Mouse (Mus musculus) neural tube, embryonic 12.5 days (tissue): ENCODE measurements around the gene Cpsf4l. TPM values are rescaled to one million over a fixed set of nuclear protein-coding genes. Genes with fewer than 3 reads are reported as not detected.

Experiments used
- ATAC-seq: fragments of 200-750 bp; cut with Nextera tagmentation; 2 replicates; pipeline ENCODE4 v1.8.0; 2017; ENCODE audit warnings: low read depth, mild to moderate bottlenecking, moderate TSS enrichment, moderate library complexity; ENCODE audit not compliant: low FRiP score
- H3K27ac ChIP-seq: fragments of 300-500 bp; sonication (generic); 2 replicates; pipeline ENCODE4 v1.5.1; 2016
- H3K27me3 ChIP-seq: fragments of 300-500 bp; sonication (generic); replicated peaks from 2 replicates; pipeline ENCODE4 v1.6.1; 2016; ENCODE audit warnings: mild to moderate bottlenecking
- H3K36me3 ChIP-seq: fragments of 300-500 bp; sonication (generic); 2 replicates; pipeline ENCODE4 v1.6.1; 2016; ENCODE audit warnings: mild to moderate bottlenecking
- H3K4me1 ChIP-seq: fragments of 300-500 bp; sonication (generic); 2 replicates; pipeline ENCODE4 v1.6.1; 2016
- H3K4me2 ChIP-seq: fragments of 300-500 bp; sonication (generic); replicated peaks from 2 replicates; pipeline ENCODE4 v1.6.1; 2016; ENCODE audit warnings: mild to moderate bottlenecking
- H3K4me3 ChIP-seq: fragments of 300-500 bp; sonication (generic); 2 replicates; pipeline ENCODE4 v1.5.1; 2016
- H3K9ac ChIP-seq: fragments of 300-500 bp; sonication (generic); 2 replicates; pipeline ENCODE4 v1.6.1; 2016; ENCODE audit warnings: mild to moderate bottlenecking
- H3K9me3 ChIP-seq: fragments of 300-500 bp; sonication (generic); 2 replicates; pipeline ENCODE4 v1.6.1; 2016; ENCODE audit warnings: mild to moderate bottlenecking
- WGBS: fragments of 180-500 bp; shearing (Covaris S2); methylation state at CpG from one replicate; pipeline ENCODE4 v1.1.7; 2016; 5-methylcytosine and 5-hydroxymethylcytosine counted together
- polyA plus RNA-seq: library from polyadenylated mRNA; unstranded; fragments of >200 nt; fragmentation: Nextera tagmentation; extraction: Ambion mirVana; gene quantifications from 2 replicates; pipeline ENCODE4 v1.2.1, GENCODE M21; 2016

The Cpsf4l gene
- polyA plus RNA-seq, 1 experiment from 2014 or later = 0.38 TPM

DNA sequence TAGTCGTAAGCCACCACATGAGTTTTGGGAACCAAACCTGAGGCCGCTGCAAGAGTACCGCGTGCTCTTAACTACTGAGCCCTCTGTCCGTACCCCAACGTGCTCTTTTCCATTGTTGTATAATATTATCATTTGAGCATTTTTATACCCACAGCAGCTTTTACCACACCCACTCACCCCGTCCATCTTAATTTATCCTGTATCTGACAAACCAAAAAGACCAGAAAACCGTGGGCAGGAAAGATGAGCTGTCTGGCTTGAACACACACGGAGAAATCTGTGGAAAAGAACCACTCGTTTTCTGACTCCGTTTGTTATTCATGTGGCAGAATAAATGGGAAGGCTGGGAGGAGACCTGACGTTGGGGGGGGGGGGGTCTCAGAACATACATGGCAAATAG lies 19.3 kb downstream of the Cpsf4l start:
- H3K4me2 ChIP-seq = no peak overlapping the region
- H3K4me3 ChIP-seq = no peak overlapping the region
- no peaks in the 10 kb centered on the region for H3K9me3 ChIP-seq
- H3K4me1 ChIP-seq = peaks cover 12% of the 10 kb centered on the region
- no peaks in the 10 kb centered on the region for H3K27me3 ChIP-seq
- WGBS = 92% methylated on average over 12 of the region's 12 CpGs
- no peak overlapping the region for H3K9ac ChIP-seq
- H3K36me3 ChIP-seq = peaks cover 74% of the 10 kb centered on the region
- no peak for ATAC-seq
- H3K27ac ChIP-seq = no peak overlapping the region

DNA sequence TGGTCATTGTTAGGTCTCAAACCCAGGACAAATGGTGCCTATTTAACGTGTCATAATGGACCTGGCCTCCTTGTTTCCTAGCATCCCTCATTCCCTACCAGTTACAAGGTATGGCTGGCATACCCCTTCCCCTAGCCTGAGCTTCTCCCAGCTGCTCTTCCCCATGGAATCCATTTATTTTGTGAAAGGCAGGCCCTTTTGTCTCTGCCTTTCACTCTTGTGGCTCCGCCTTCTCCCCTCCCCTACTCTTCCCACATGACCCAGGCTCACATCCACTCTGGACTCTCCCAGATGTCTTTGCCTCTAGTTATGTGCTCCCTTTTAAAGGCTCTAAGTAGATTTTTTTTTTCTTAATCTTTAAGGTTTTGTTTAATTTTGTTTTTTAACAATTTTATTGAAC lies 22.8 kb downstream of the Cpsf4l start:
- Histone ChIP-seq H3K4me2 (peak overlapping the region; percentile 19; the same call in 1 of the 2 replicates), H3K9me3 (no peaks in the 10 kb centered on the region), H3K9ac (no peak overlapping the region), H3K27me3 (no peaks in the 10 kb centered on the region), H3K4me1 (peaks cover 33% of the 10 kb centered on the region), H3K27ac (no peak overlapping the region), H3K4me3 (no peak overlapping the region), H3K36me3 (peaks cover 40% of the 10 kb centered on the region)
- WGBS = 31% methylated on average over 2 of the region's 2 CpGs
- ATAC-seq = no peak

DNA sequence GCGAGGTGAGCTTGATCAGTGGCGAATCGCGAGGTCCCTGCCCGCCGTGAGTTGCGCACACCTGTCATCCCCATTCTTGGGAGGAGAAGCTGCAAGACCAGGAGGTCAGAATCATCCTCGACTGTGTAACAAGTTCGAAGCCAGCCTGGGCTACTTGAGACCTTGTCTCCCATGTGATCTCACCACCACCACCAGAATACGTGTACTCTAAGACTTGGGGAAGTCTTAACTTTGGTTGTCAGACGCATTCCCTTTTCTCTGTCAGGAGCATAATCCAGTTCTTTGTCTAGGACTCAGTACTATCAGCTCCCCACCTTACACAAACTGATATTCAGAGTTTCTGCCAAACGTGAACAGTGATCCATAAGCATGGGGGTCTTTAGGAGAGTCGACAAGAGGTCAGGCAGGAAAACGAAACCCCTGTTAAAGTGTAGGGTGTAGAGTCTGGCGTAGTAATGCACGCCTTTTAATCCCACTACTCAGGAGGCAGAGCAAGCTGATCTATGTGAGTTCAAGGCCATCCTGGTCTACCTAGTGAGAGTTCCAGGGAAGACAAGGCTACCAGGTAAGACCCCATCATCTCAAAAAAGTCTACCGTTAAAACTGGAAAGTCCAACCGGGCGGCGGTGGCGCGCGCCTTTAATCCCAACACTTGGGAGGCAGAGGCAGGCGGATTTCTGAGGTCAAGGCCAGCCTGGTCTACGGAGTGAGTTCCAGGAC lies 24.9 kb downstream of the Cpsf4l start:
- Histone ChIP-seq H3K27ac (no peak overlapping the region), H3K4me1 (peaks cover 40% of the 10 kb centered on the region), H3K36me3 (peaks cover 22% of the 10 kb centered on the region), H3K9me3 (no peaks in the 10 kb centered on the region), H3K27me3 (no peaks in the 10 kb centered on the region), H3K4me2 (peak overlapping the region; percentile 90), H3K4me3 (peak overlapping the region; percentile 87), H3K9ac (peak overlapping the region; percentile 73)
- no peak for ATAC-seq
- whole genome bisulfite sequencing = 45% methylated on average over 24 of the region's 25 CpGs

DNA sequence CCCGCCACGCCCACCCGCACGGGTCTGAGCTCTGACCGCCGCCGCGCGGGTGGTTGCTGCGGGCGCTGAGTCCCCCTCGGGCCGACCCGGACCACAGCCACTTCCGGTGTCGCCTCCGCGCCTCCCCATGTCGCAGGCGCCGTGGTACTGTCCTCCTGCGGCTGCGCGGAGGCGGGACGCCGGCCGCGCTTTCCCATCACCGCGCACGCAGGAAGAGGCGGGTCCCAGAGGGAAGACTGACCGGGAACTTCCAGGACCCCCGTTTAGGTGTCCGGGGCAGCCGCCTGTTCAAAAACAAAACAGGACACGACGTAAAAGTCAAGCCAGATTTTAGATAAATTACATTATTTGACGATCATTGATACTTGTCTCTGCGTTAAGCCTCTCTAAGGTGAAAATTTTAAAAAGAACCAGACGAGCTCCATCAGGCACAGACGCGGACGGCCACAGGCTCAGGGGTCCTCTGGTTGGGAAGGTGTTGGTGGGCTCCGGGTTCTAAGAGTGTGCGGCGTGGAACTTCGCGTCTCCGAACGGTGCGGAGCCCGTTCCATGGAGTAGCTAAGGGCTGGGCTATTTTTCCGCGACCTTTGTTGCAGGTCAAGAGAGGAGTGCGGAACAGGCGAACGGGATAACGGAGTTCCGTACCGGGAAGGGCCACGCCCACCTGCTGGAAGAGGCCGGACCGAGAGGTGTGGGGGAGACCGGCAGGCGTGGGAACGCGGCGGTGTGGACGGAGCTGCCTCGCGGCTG lies 25.7 kb downstream of the Cpsf4l start, which contains the start of the genes Fam104a and D11Wsu47e:
Gene Fam104a, minus strand, starts transcription at position 199 of the 750 bp plus-strand sequence.
Gene D11Wsu47e, plus strand, starts transcription at position 456 of the 750 bp plus-strand sequence.
- under 1% methylated on average over 70 of the region's 73 CpGs for whole genome bisulfite sequencing
- Histone ChIP-seq H3K4me2 (peak within 1 kb of the TSS; percentile 90), H3K4me1 (peaks cover 40% of the 10 kb centered on the region), H3K9me3 (no peaks in the 10 kb centered on the region), H3K4me3 (peak within 1 kb of the TSS; percentile 87), H3K27ac (peak within 1 kb of the TSS; percentile 79), H3K9ac (peak within 1 kb of the TSS; percentile 81), H3K36me3 (peaks cover 15% of the 10 kb centered on the region), H3K27me3 (no peaks in the 10 kb centered on the region)
- peak; percentile 94 for ATAC-seq

DNA sequence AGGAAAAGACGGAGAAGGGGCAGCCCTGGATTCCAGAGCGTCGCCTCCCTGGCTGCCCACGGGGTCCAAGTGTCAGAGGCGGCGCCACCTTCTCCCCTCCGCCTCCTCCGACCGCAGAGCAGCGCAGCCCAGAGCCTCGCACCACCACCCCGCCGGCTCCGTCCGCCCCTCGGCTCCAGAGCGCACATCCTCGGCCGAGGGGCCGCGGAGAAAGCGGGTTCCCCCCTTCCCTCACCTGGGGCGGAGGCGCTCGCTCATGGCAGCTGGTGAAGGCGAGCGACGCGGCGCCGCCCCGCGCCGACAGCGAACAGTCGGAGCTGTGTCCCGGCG lies 26.2 kb downstream of the Cpsf4l start:
- under 1% methylated on average over 37 of the region's 38 CpGs for WGBS
- Histone ChIP-seq H3K4me2 (peak overlapping the region; percentile 90), H3K27ac (peak overlapping the region; percentile 79), H3K36me3 (peaks cover 9% of the 10 kb centered on the region), H3K4me3 (peak overlapping the region; percentile 87), H3K9ac (peak overlapping the region; percentile 81), H3K9me3 (no peaks in the 10 kb centered on the region), H3K27me3 (no peaks in the 10 kb centered on the region), H3K4me1 (peaks cover 41% of the 10 kb centered on the region)
- ATAC-seq = peak; percentile 65; the same call in 1 of the 2 replicates

DNA sequence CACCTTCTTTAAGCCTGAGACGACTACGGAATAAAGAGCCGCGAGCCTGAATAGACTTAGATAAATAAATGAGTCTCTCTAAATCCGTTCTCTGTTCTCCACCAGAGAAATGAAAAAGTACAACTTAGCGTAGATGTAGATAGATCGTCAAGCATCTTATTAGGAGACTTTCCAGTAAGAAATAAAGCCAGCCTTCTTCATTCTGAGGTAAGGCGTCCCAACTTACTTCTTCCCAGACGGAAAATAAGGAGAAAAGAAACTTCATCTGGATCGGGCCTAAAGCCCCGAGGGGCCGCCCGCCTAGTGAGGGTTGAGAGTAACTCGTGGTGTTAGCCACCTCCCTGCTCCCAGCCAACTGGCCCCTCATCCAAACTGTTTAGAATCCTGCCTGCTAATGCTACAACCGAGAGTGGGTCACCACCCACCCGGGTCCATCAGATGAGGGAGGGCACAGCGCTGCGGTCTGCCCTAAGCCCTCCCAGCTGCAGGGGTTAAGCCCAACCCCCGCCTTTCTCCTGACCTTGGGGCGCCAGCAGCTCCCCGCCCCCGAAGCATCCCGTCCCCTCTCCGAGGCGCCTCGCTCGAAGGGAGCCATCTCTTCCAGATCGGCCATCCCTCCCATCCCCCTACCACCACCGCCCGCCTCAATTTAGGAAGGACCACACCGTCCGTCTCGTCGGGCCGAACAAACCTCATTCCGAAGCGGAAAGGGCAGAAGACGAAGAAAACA lies 26.8 kb downstream of the Cpsf4l start:
- H3K27ac ChIP-seq = peak overlapping the region; percentile 79
- peak; percentile 34 for ATAC-seq
- peak overlapping the region; percentile 81 for H3K9ac ChIP-seq
- WGBS = 4% methylated on average over 38 of the region's 38 CpGs
- peak overlapping the region; percentile 90 for H3K4me2 ChIP-seq
- H3K27me3 ChIP-seq = no peaks in the 10 kb centered on the region
- H3K4me3 ChIP-seq = peak overlapping the region; percentile 87
- peaks cover 4% of the 10 kb centered on the region for H3K36me3 ChIP-seq
- H3K4me1 ChIP-seq = peaks cover 45% of the 10 kb centered on the region
- H3K9me3 ChIP-seq = no peaks in the 10 kb centered on the region

DNA sequence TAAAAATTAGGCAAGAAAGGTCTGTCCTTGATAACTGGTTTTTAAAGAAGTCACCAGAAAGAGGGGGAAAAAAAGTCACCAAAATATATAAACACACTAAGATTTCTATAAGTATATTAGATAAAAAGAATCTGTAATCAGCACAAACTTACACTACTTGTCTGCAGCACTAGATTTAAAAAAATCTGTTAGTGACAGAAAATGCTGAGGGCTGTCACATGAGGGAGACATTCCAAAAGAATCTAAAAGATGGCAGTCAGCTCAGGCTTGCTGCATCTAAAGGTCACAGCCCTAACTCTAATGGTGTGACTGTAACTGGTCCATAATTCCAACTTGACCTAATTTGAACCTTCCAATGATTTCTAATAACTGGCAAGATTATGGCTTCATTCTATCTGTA lies 27.8 kb downstream of the Cpsf4l start:
- Histone ChIP-seq H3K9ac (no peak overlapping the region), H3K9me3 (no peaks in the 10 kb centered on the region)

DNA sequence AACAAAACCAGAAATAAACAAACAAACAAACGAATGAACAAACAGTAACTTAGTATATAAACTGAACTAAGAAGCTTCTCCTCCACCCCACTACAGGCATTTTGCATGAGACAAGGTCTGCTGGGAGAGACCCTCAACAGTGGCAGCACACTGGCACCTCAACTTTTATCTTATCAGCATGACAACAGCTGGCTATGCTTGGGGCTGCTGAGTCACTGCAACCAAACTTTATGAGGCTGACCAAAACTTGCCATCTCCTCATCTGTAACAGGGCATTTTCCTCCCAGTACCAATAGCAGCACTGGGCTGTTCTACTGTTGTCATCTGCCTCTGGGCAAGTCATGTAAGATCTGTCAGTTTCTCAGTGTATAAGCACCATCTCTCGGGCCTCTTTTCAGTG lies 28.9 kb downstream of the Cpsf4l start:
- Histone ChIP-seq H3K9ac (no peak overlapping the region), H3K4me1 (peaks cover 36% of the 10 kb centered on the region), H3K9me3 (no peaks in the 10 kb centered on the region), H3K4me3 (no peak overlapping the region), H3K27ac (no peak overlapping the region), H3K36me3 (peaks cover 12% of the 10 kb centered on the region), H3K4me2 (no peak overlapping the region), H3K27me3 (no peaks in the 10 kb centered on the region)
- WGBS = 92% methylated on average over 2 of the region's 2 CpGs
- ATAC-seq = no peak

More for the DNA sequence above, 27.8 kb downstream of the Cpsf4l start:
- no peak overlapping the region for H3K27ac ChIP-seq
- peak overlapping the region; percentile 90 for H3K4me2 ChIP-seq
- no peak for ATAC-seq
- H3K36me3 ChIP-seq = peaks cover 2% of the 10 kb centered on the region; the same call in 1 of the 2 replicates
- H3K27me3 ChIP-seq = no peaks in the 10 kb centered on the region
- no peak overlapping the region for H3K4me3 ChIP-seq
- peaks cover 44% of the 10 kb centered on the region for H3K4me1 ChIP-seq

DNA sequence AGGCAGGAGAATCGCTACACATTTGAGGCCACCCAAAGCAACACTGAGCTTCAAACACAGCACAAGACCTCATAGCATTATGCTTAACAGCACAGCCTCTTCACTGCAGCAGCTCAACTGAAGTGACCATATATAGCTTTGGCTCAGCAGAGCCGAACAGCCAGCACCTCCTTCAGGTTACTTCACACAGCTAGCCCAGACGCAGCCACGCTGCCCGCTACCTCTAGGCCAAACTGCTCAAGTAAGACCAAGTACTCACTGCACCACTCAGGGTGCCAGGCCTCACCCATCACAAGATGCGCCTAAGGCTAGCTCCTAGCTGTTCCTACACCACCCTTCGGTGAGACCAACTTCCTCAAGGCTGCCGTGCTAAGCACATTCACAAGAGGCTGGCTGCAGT lies 31.4 kb downstream of the Cpsf4l start:
- Histone ChIP-seq H3K9me3 (no peaks in the 10 kb centered on the region), H3K4me1 (peaks cover 24% of the 10 kb centered on the region), H3K9ac (no peak overlapping the region), H3K36me3 (peaks cover 22% of the 10 kb centered on the region), H3K4me2 (no peak overlapping the region), H3K27me3 (no peaks in the 10 kb centered on the region), H3K27ac (no peak overlapping the region), H3K4me3 (no peak overlapping the region)
- WGBS = 88% methylated on average over 8 of the region's 8 CpGs
- no peak for ATAC-seq

DNA sequence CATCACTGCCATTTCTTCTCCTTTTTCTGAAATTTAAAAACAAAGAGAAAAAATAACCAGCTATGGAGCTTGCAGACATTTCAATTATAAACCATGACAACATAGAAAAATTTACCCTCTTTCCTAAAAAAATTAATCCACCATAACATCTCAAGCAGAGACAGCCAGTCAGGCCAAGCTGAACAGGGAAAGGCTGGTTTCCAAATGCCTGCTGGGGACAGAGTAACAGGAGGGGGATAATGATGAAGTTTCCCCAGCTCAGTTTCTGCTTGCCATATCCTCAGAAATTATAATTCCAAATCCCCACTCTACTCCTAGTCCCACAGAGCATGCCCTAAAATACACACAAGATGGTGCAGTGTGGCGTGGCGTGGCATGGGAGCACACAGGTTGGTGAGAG lies 32.4 kb downstream of the Cpsf4l start:
- Histone ChIP-seq H3K9me3 (no peaks in the 10 kb centered on the region), H3K27ac (no peak overlapping the region), H3K4me3 (no peak overlapping the region), H3K27me3 (no peaks in the 10 kb centered on the region), H3K4me2 (no peak overlapping the region), H3K9ac (no peak overlapping the region), H3K4me1 (peaks cover 16% of the 10 kb centered on the region), H3K36me3 (peaks cover 31% of the 10 kb centered on the region)
- WGBS = 97% methylated on average over 2 of the region's 2 CpGs
- no peak for ATAC-seq

DNA sequence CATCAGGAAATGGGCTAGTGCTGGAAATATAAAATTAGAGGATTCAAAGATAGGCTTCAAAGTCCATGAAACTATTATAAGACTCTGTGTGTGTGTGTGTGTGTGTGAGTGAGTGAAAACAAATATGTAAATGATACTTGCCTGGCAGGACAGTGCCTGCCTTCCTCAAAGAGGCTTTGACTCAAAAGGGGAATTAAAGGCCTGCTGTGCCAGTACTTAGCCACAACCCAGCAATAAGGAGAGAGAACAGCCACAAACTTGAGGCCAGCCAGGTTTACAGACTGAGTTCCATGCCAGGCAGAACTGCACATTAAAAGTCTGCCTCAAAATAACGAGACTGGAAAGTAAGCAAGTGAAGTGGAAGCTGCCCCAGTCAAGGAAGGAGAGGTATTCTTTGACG lies 33.0 kb downstream of the Cpsf4l start:
- Histone ChIP-seq H3K4me3 (no peak overlapping the region), H3K27ac (no peak overlapping the region), H3K9ac (no peak overlapping the region), H3K9me3 (no peaks in the 10 kb centered on the region), H3K4me2 (no peak overlapping the region), H3K4me1 (peaks cover 11% of the 10 kb centered on the region), H3K36me3 (peaks cover 35% of the 10 kb centered on the region), H3K27me3 (no peaks in the 10 kb centered on the region)
- no peak for ATAC-seq
- 86% methylated on average over 2 of the region's 2 CpGs for WGBS

DNA sequence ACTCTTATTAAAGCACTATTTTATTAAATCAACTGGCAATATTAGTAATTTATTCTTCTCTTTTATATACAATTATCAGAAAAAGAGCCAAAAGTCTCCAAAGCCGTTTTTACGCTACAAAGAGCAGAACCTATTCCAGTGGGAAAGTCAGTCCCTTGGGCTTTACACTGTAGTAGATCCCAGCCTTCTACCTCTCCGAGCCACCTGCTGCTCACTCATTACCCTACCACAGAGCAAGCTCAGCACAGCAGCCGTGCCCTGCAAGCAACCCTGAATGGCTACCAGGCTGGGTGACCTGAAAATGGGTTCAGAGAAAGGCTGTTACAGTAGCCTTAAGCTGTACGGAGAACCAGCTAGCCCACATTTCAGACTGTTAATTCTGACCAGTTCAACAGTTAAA lies 35.2 kb downstream of the Cpsf4l start:
- WGBS = 86% methylated on average over 5 of the region's 5 CpGs
- peaks cover 54% of the 10 kb centered on the region for H3K36me3 ChIP-seq
- no peak for ATAC-seq

More for the DNA sequence above, 35.2 kb downstream of the Cpsf4l start:
- Histone ChIP-seq H3K4me3 (no peak overlapping the region), H3K9me3 (no peaks in the 10 kb centered on the region), H3K4me1 (peaks cover 5% of the 10 kb centered on the region), H3K27me3 (no peaks in the 10 kb centered on the region), H3K27ac (no peak overlapping the region), H3K9ac (no peak overlapping the region), H3K4me2 (no peak overlapping the region)
